Mouse (Mus musculus) right cerebral cortex, postnatal 4 days (tissue): ENCODE measurements around the gene Gas6.
A peak's percentile ranks its signal among the peaks of the same experiment; 100 is the strongest.

Experiments used
- DNase-seq: peaks from one replicate; pipeline ENCODE4 v3.0.0-alpha.2; 2022

Gene Gas6

DNA sequence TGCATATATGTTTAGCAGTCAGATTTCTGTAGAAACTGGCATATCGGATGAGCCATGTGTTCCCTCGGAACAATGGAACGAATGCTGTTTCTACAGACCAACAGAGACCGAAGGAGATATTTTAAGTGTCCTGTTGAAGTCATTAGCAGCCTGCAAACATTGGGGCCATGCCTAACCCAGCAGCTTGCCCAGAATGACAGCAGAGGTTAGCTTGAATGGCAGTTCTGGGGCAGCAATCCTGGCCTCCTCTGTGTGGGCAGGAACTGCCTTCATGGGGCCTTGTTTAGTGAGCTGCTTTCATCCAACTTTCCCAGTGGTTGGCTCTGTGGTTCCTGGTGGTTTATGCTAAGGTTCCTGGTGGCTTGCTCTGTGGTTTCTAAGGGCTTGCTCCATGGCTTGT is 34.9 kb downstream of the Gas6 start:
- DNase-seq, result no peak

DNA sequence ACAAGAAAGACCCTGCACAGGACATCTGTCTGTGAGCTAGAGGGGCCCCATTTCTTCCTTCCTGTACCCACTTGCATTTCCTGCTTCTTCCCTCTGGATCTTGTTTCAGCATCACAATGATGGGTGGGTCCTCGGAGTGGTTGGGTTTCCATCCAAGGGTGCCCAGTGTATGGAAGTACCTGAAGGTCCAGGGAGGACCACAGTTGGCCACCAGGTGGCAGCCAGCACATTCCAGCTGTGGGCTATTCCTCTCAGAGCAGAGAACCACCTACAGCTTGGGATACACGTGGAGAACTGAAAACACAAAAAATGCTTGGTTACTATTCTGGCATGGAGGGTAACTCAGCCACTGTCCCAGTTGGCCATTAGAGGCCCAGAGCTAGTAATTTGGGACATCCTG is 39.0 kb downstream of the Gas6 start:
- DNase-seq, result peak; percentile 44

- no peak for DNase-seq
These were observed 39.8 kb downstream of the Gas6 start for GRCm38 (mm10) chr8:13454341-13455113.

DNA sequence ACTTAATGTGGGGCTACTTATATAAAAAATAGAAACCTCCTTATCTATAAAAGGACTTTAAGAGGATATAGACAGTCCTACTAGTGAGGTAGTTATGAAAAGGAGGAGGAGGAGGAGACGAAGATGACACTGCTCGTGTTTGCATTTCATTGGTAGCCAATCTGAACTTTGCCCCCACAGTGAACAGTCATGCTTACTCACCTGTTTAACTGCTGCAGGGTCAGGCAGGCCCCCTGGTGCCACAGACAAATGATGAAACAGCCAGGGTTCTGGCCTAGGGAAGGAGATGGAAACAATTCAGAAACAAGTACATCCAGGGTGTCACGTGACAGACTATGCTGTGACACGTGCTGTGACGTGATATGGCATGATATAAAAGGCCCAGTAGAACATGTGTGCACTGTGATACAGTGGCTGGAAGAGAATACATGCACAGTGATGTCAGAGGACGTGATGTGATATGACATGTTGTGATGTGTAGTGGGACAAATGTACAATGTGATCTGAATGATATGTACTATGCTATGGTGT is 42.5 kb downstream of the Gas6 start:
- DNase-seq, result no peak

- DNase-seq, result no peak
These were observed 46.1 kb downstream of the Gas6 start for GRCm38 (mm10) chr8:13448145-13448544.

- DNase-seq, result no peak
These were observed 47.8 kb downstream of the Gas6 start for GRCm38 (mm10) chr8:13446456-13446855.

DNA sequence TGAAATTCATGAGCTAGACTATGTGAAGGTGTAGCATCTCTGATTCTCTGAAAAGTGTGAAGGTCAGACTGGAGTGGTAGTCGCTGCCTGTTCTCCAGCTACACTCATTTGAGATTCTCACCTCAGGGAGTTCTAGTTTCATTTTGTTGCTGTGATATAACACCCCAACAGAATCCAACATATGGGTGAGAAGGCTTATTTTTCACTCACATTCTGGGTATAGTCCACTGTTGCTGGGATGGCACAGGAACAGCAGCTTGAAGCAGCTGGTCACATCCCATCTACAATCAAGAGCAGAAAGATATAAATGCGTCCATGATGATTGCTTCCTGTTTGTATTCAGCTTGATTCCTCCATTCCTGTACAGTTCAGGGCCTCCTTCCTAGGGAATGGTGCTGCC is 52.1 kb downstream of the Gas6 start:
- no peak for DNase-seq

DNA sequence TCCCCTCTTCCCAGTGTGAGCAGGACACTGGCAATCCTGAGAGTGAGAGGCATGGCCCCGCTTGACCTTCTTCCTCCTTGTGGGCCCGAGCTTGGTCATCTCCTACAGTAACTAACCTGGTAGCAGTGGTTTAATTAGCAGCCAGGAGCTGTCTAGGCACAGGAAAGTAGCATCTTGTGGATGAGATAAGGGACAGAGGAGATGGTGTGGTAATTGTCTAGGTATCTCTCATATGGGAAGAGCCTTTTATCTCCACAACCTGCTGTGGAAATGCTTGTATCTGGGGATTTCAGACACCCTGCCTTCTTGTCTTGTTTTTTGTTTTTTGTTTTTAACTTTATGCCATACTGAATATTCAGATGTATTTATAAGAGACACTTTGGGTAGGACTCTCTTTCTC is 56.8 kb downstream of the Gas6 start:
- DNase-seq, result no peak

GRCm38 (mm10) chr8:13436052-13436451 is 58.2 kb downstream of the Gas6 start:
- no peak for DNase-seq

DNA sequence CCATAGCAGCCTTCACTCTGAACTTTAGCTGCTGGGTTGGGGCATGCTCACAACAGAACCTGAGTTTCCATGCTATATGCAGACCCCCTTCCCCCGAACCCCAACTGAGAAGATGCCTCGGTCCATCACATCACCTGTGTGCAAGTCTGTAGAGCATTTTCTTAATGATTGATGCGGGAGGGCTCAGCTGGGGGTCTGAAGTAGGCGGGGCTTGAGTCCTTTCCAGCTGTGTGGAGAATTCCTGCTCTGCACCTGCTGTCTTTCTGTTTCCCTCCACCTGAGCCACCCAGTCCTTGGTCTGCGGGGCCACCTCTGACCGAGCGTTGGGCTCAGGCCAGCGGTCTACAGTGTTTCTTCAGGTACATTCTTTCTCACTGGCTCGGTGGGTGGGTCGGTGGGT is 59.4 kb downstream of the Gas6 start, which contains the start of gene Tmem255b:
Gene Tmem255b (plus strand): TSS at position 301 of the 400 bp plus-strand sequence.
- no peak for DNase-seq

DNA sequence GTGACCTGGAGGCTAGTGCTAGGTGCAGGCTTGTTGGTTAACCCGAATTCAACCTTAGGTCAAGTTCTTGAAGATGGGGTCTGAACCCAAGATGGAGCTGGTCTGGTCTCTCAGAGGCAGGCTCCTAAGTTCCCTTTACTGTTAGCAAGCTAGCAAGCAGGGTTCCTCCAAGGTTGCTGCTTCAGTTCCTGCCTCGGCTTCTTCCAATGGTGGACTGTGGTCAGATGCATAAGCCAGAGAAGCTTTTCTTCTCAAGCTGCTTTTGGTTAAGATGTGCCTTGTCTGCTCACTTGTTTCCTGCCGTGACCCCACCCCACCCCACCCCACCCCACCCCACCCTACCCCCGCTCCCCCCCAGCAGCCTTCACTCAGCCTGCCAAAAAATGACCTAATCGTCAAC is 61.2 kb downstream of the Gas6 start:
- no peak for DNase-seq

DNA sequence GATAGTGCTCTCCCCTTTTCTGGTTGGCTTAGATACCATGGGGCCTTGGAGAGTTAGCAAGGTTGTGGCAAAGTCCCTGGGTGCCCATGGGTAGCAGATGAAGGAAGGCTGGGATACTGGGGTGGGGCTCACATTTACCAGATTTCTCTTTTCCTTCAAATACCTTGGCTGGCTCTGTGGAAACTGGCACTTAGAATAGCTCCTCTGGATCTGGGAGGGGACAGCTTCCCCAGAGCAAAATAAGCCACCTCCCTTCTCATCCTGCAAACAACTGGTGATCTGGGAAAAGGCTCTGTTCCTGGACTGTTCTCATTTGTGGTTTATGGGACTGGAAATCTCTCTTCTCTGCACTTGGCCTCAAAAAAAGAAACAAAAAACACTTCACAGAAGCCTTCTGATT is 63.4 kb downstream of the Gas6 start:
- DNase-seq, result no peak

- DNase-seq, result no peak
These were observed 63.9 kb downstream of the Gas6 start for GRCm38 (mm10) chr8:13430412-13430811.

DNA sequence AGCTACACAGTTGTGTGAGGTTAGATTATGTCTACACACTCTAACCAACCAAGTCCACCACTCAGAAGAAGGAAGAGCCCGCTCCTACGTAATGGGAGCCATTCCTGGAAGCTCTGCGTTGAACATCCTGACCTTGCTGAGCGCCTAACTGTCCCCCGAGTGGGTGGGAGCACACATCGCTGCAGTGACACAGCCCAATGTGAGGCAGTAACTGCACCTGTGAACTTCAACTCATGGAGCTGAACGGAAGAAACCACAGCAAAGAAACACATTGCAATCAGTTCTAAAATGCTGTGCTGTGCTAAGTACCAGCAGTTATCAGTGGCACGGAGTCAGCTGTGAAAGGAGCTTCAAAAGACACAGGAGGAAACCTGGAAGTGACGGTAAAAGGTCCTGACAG is 66.1 kb downstream of the Gas6 start:
- no peak for DNase-seq

- DNase-seq, result no peak
These were observed 66.9 kb downstream of the Gas6 start for GRCm38 (mm10) chr8:13427351-13427750.

DNA sequence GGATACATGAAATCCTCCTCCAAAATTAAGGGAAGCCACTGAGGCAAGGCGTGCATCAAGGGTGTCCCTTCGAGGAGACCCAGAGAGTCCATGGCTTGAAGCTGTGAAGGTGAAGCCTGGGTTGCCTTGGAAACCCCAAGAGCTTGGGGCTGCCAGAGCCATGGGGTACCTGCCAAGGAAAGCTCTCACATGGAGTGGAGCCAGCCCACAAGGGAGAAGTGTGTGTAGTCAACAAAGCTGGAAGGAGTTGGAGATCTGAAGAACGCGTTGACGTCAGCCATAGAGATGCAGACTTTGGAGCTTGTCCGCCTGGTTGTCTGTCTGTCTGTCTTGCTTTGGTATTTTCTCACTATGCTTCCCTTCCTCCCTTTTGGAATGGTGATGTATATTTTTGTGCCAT is 73.3 kb downstream of the Gas6 start:
- DNase-seq, result no peak

GRCm38 (mm10) chr8:13419111-13419639 is 75.1 kb downstream of the Gas6 start:
- no peak for DNase-seq

DNA sequence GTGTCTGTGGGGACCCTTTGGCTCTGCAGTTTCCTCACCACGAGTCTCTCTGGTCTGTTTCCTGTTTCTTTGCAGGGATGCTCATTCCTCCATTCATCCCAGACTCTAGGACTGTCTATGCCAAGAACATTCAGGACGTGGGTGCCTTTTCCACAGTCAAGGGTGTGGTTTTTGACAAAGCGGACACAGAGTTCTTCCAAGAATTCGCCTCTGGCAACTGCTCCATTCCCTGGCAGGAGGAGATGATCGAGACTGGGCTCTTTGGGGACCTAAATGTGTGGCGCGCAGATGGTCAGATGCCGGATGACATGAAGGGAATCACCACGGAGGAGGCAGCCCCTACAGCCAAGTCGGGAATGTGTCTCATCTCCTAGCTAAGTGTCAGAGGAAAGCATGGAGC is 78.4 kb downstream of the Gas6 start:
- DNase-seq, result no peak
